ENCODE assay signal across 11 mouse cellular contexts in genomic region chr5:110629525-110630120, GRCm38 (mm10). TPM values are rescaled to one million over a fixed set of nuclear protein-coding genes. Genes with fewer than 3 reads are reported as not detected.
DNase-seq lines count a peak whose midpoint lies in the region.
"Had no signal": no experiment of that assay in that cellular context is flagged by ENCODE, and none has a peak within 500 bp of the region (broad histone marks: within the 10 kb centered on the region; RNA-seq: fewer than 3 reads in every experiment).

No protein-coding gene starts in this region.

- DNase-seq in cerebellum, postnatal 25 days: peak; percentile 61 to 72
- no peak for DNase-seq in cerebellum, adult 9-11 months
- peak; percentile 64 for DNase-seq in Muller cell, postnatal 12 days (ENCODE audit: inconsistent ontology term)
- DNase-seq in adrenal gland, postnatal 14 days: peak; percentile 86
- DNase-seq in kidney, postnatal 36 days: peak; percentile 86 to 89
- no peak for DNase-seq in left cerebral cortex, adult 9 months (ENCODE audit: low spot score in 2 of 2)
- no peak for DNase-seq in layer of hippocampus, postnatal 14 days (ENCODE audit: low spot score in 2 of 2)
- DNase-seq in lung, postnatal 4 days: no peak
- DNase-seq: B cell, adult 2 months; left cerebral cortex, postnatal 4 days; thymus, postnatal 4 days had no signal

RNA-seq across cellular contexts. Expression of gene Noc4l, which starts 23.6 kb away (rescaled TPM):
- 24.7 and 26.3 TPM in 2 replicates for total RNA-seq in adrenal gland, postnatal 14 days (2021)
- 10 to 100 TPM; 27.4 to 30.7 TPM for total RNA-seq in layer of hippocampus, postnatal 14 days (2021)

RNA-seq across cellular contexts. Expression of gene Ddx51, which starts 23.6 kb away (rescaled TPM):
- 15.7 and 23.6 TPM in 2 replicates for total RNA-seq in adrenal gland, postnatal 14 days (2021)
- total RNA-seq in layer of hippocampus, postnatal 14 days (2021): 10 to 100 TPM; 21.7 to 24.2 TPM

Comparison
In these comparisons a context has a peak if more than half of its experiments do, and no peak if none do; other contexts are left out.
1. DNase-seq: peak in cerebellum, postnatal 25 days (2 of 2), Muller cell, postnatal 12 days (single experiment), adrenal gland, postnatal 14 days (single experiment) and kidney, postnatal 36 days (2 of 2); none in cerebellum, adult 9-11 months (single experiment), left cerebral cortex, adult 9 months (0 of 2), layer of hippocampus, postnatal 14 days (0 of 2) and lung, postnatal 4 days (0 of 2).